Mouse (Mus musculus): ENCODE data around the gene Znrf4. TPM values are rescaled to one million over a fixed set of nuclear protein-coding genes. Genes with fewer than 3 reads are reported as not detected.
A peak's percentile ranks its signal among the peaks of the same experiment; 100 is the strongest.

Znrf4 gene
- polyA plus RNA-seq, 1 experiment from 2014 or later: not detected

GRCm38 (mm10) chr17:56547116-56547845, 35.0 kb upstream of the Znrf4 start:
- Histone ChIP-seq H3K27me3 (no peaks in the 10 kb centered on the region), H3K9me3 (no peaks in the 10 kb centered on the region), H3K4me2 (replicated peaks) (0 out of 2 replicates have a peak overlapping the region, but pooled peaks have one; percentile 0), H3K4me3 (replicated peaks) (no peak overlapping the region), H3K27ac (peak overlapping the region; percentile 70), H3K36me3 (no peaks in the 10 kb centered on the region), H3K9ac (replicated peaks) (no peak overlapping the region), H3K4me1 (replicated peaks) (peaks cover 66% of the 10 kb centered on the region)
- ATAC-seq: 0 out of 2 replicates have a peak, but pooled peaks have one; percentile 7
- 57% methylated on average over 17 of the region's 17 CpGs for WGBS

- Histone ChIP-seq H3K9ac (replicated peaks) (no peak overlapping the region), H3K27ac (peak overlapping the region; percentile 70), H3K4me3 (replicated peaks) (no peak overlapping the region), H3K27me3 (no peaks in the 10 kb centered on the region), H3K4me1 (replicated peaks) (peaks cover 63% of the 10 kb centered on the region), H3K9me3 (no peaks in the 10 kb centered on the region), H3K4me2 (replicated peaks) (no peak overlapping the region), H3K36me3 (no peaks in the 10 kb centered on the region)
- ATAC-seq: no peak
- 89% methylated on average over 5 of the region's 5 CpGs for WGBS
Observed at GRCm38 (mm10) chr17:56546576-56546975, 34.3 kb upstream of the Znrf4 start.

- no peak for ATAC-seq
- no peak overlapping the region for H3K4me3 ChIP-seq (replicated peaks)
Observed at GRCm38 (mm10) chr17:56545945-56546344, 33.7 kb upstream of the Znrf4 start.

GRCm38 (mm10) chr17:56544699-56545387, 32.6 kb upstream of the Znrf4 start:
- WGBS: 80% methylated on average over 7 of the region's 7 CpGs
- no peaks in the 10 kb centered on the region for H3K9me3 ChIP-seq
- no peaks in the 10 kb centered on the region for H3K27me3 ChIP-seq
- ATAC-seq: no peak
- H3K36me3 ChIP-seq: no peaks in the 10 kb centered on the region
- no peak overlapping the region for H3K4me2 ChIP-seq (replicated peaks)
- H3K27ac ChIP-seq: no peak overlapping the region
- H3K4me3 ChIP-seq (replicated peaks): no peak overlapping the region
- H3K4me1 ChIP-seq (replicated peaks): peaks cover 56% of the 10 kb centered on the region
- no peak overlapping the region for H3K9ac ChIP-seq (replicated peaks)

More at GRCm38 (mm10) chr17:56545945-56546344, 33.7 kb upstream of the Znrf4 start:
- peaks cover 57% of the 10 kb centered on the region for H3K4me1 ChIP-seq (replicated peaks)
- WGBS: 78% methylated on average over 1 of the region's 1 CpGs
- no peak overlapping the region for H3K9ac ChIP-seq (replicated peaks)
- H3K27ac ChIP-seq: no peak overlapping the region
- no peaks in the 10 kb centered on the region for H3K27me3 ChIP-seq
- no peak overlapping the region for H3K4me2 ChIP-seq (replicated peaks)
- H3K9me3 ChIP-seq: no peaks in the 10 kb centered on the region
- no peaks in the 10 kb centered on the region for H3K36me3 ChIP-seq

- Histone ChIP-seq H3K27me3 (no peaks in the 10 kb centered on the region), H3K9ac (replicated peaks) (no peak overlapping the region), H3K4me3 (replicated peaks) (no peak overlapping the region), H3K4me1 (replicated peaks) (peaks cover 55% of the 10 kb centered on the region), H3K36me3 (no peaks in the 10 kb centered on the region), H3K4me2 (replicated peaks) (no peak overlapping the region), H3K9me3 (no peaks in the 10 kb centered on the region), H3K27ac (0 out of 2 replicates have a peak overlapping the region, but pooled peaks have one; percentile 27)
- WGBS: 74% methylated on average over 3 of the region's 3 CpGs
- ATAC-seq: no peak
Observed at GRCm38 (mm10) chr17:56543684-56544224, 31.5 kb upstream of the Znrf4 start.

GRCm38 (mm10) chr17:56542736-56543135, 30.5 kb upstream of the Znrf4 start:
- H3K9ac ChIP-seq (replicated peaks): no peak overlapping the region
- no peak for ATAC-seq
- peaks cover 52% of the 10 kb centered on the region for H3K4me1 ChIP-seq (replicated peaks)
- no peaks in the 10 kb centered on the region for H3K27me3 ChIP-seq
- peak overlapping the region; percentile 45 for H3K27ac ChIP-seq
- no peaks in the 10 kb centered on the region for H3K9me3 ChIP-seq
- 43% methylated on average over 8 of the region's 8 CpGs for WGBS
- H3K4me3 ChIP-seq (replicated peaks): no peak overlapping the region
- H3K36me3 ChIP-seq: no peaks in the 10 kb centered on the region
- H3K4me2 ChIP-seq (replicated peaks): no peak overlapping the region

GRCm38 (mm10) chr17:56540562-56540975, 28.3 kb upstream of the Znrf4 start:
- H3K27me3 ChIP-seq: no peaks in the 10 kb centered on the region
- no peak overlapping the region for H3K4me3 ChIP-seq (replicated peaks)
- 41% methylated on average over 6 of the region's 6 CpGs for WGBS
- H3K9me3 ChIP-seq: no peaks in the 10 kb centered on the region
- H3K9ac ChIP-seq (replicated peaks): no peak overlapping the region
- ATAC-seq: no peak
- peaks cover 54% of the 10 kb centered on the region for H3K4me1 ChIP-seq (replicated peaks)
- no peak overlapping the region for H3K27ac ChIP-seq
- H3K4me2 ChIP-seq (replicated peaks): no peak overlapping the region
- no peaks in the 10 kb centered on the region for H3K36me3 ChIP-seq

GRCm38 (mm10) chr17:56537912-56538311, 25.7 kb upstream of the Znrf4 start:
- peaks cover 50% of the 10 kb centered on the region for H3K4me1 ChIP-seq (replicated peaks)
- 9% methylated on average over 8 of the region's 8 CpGs for WGBS

GRCm38 (mm10) chr17:56536874-56537273, 24.6 kb upstream of the Znrf4 start:
- Histone ChIP-seq H3K27ac (peak overlapping the region; percentile 88), H3K9me3 (no peaks in the 10 kb centered on the region), H3K9ac (replicated peaks) (no peak overlapping the region), H3K4me1 (replicated peaks) (peaks cover 40% of the 10 kb centered on the region), H3K27me3 (no peaks in the 10 kb centered on the region), H3K36me3 (no peaks in the 10 kb centered on the region), H3K4me3 (replicated peaks) (no peak overlapping the region), H3K4me2 (replicated peaks) (no peak overlapping the region)
- WGBS: 44% methylated on average over 3 of the region's 3 CpGs
- ATAC-seq: peak; percentile 46; the same call in 1 of the 2 replicates

More at GRCm38 (mm10) chr17:56537912-56538311, 25.7 kb upstream of the Znrf4 start:
- H3K4me2 ChIP-seq (replicated peaks): no peak overlapping the region
- H3K9ac ChIP-seq (replicated peaks): no peak overlapping the region
- peak; percentile 34 for ATAC-seq
- no peaks in the 10 kb centered on the region for H3K36me3 ChIP-seq
- no peaks in the 10 kb centered on the region for H3K27me3 ChIP-seq
- H3K4me3 ChIP-seq (replicated peaks): no peak overlapping the region
- H3K9me3 ChIP-seq: no peaks in the 10 kb centered on the region
- peak overlapping the region; percentile 88 for H3K27ac ChIP-seq

GRCm38 (mm10) chr17:56536192-56536591, 24.0 kb upstream of the Znrf4 start:
- Histone ChIP-seq H3K36me3 (no peaks in the 10 kb centered on the region), H3K4me2 (replicated peaks) (no peak overlapping the region), H3K9ac (replicated peaks) (no peak overlapping the region), H3K27ac (peak overlapping the region; percentile 88), H3K9me3 (no peaks in the 10 kb centered on the region), H3K27me3 (no peaks in the 10 kb centered on the region), H3K4me3 (replicated peaks) (no peak overlapping the region), H3K4me1 (replicated peaks) (peaks cover 40% of the 10 kb centered on the region)
- ATAC-seq: peak; percentile 49
- 28% methylated on average over 14 of the region's 14 CpGs for WGBS

GRCm38 (mm10) chr17:56524943-56525342, 12.7 kb upstream of the Znrf4 start:
- 85% methylated on average over 4 of the region's 4 CpGs for WGBS
- no peaks in the 10 kb centered on the region for H3K4me1 ChIP-seq (replicated peaks)
- H3K9ac ChIP-seq (replicated peaks): no peak overlapping the region
- H3K27ac ChIP-seq: no peak overlapping the region
- H3K4me3 ChIP-seq (replicated peaks): no peak overlapping the region
- no peak overlapping the region for H3K4me2 ChIP-seq (replicated peaks)
- no peak for ATAC-seq
- peaks cover 4% of the 10 kb centered on the region; the same call in 1 of the 2 replicates for H3K27me3 ChIP-seq
- no peaks in the 10 kb centered on the region for H3K9me3 ChIP-seq
- no peaks in the 10 kb centered on the region for H3K36me3 ChIP-seq

GRCm38 (mm10) chr17:56522744-56523143, 10.5 kb upstream of the Znrf4 start:
- H3K4me3 ChIP-seq (replicated peaks): no peak overlapping the region
- 52% methylated on average over 1 of the region's 1 CpGs for WGBS
- no peaks in the 10 kb centered on the region for H3K36me3 ChIP-seq
- H3K27ac ChIP-seq: no peak overlapping the region
- no peaks in the 10 kb centered on the region for H3K4me1 ChIP-seq (replicated peaks)
- H3K9me3 ChIP-seq: no peaks in the 10 kb centered on the region
- H3K27me3 ChIP-seq: peaks cover 4% of the 10 kb centered on the region; the same call in 1 of the 2 replicates
- H3K4me2 ChIP-seq (replicated peaks): no peak overlapping the region
- no peak overlapping the region for H3K9ac ChIP-seq (replicated peaks)
- no peak for ATAC-seq

All from midbrain, embryonic 13.5 days (tissue).